Mouse (Mus musculus): ENCODE data around the gene Tdp1. TPM values are rescaled to one million over a fixed set of nuclear protein-coding genes. Genes with fewer than 3 reads are reported as not detected.

Gene Tdp1
- polyA plus RNA-seq, 1 experiment from 2014 or later: 30.5 TPM

DNA sequence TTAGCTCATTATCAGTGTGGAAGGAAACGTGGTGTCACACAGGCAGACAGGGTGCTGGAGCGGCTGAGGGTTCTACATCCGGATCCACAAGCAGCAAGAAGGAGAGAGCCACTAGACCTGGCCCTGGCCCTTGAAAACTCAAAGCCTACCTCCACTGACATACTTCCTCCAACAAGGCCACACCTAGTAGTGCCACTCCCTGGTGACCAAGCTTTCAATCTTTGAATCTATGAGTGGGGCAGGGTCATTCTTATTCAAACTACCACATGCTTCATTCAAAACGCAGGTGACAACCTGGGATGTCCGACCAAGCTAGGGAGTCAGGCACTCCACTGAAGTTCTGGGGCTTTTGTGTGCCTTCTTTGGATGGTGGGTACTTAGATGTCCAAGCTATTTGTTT is 115.4 kb downstream of the Tdp1 start:
- Histone ChIP-seq H3K36me3 (ENCODE audit: control insufficient read depth, insufficient read depth) (no peaks in the 10 kb centered on the region), H3K27ac (ENCODE audit: low read length) (no peak overlapping the region), H3K27me3 (ENCODE audit: control insufficient read depth, insufficient read depth, low read length) (no peaks in the 10 kb centered on the region), H3K4me2 (ENCODE audit: low read depth, low read length) (no peak overlapping the region), H3K9ac (ENCODE audit: low read length) (no peak overlapping the region), H3K4me1 (ENCODE audit: control insufficient read depth, insufficient read depth, low read length) (no peaks in the 10 kb centered on the region), H3K4me3 (ENCODE audit: low read length) (no peak overlapping the region), H3K9me3 (replicated peaks; ENCODE audit: control insufficient read depth, low read length) (no peaks in the 10 kb centered on the region)
- no peak for ATAC-seq (replicated peaks; ENCODE audit: extremely low read depth, insufficient read depth, low FRiP score)
- 74% methylated on average over 5 of the region's 5 CpGs for WGBS

DNA sequence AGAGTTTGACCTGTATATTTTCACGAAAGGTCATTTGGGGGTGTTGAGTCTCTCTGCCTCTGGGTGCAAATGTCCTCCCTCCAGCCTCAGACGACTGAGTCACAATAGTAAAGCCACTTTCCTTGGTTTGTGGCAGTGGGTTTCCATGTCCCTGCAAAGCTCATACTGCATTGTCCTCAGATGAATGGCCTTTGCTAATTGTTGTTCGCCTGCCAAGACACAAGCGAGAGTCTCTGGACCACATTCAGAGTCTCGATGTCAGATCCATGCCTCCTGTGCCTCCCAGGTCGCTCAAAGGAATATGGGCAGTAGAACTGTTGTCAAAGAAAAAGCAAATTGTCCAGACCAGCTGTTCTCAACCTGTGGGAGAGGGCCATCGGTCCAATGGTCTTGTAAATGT is 116.1 kb downstream of the Tdp1 start:
- H3K27ac ChIP-seq (ENCODE audit: low read length): no peak overlapping the region
- no peak overlapping the region for H3K4me3 ChIP-seq (ENCODE audit: low read length)
- H3K9ac ChIP-seq (ENCODE audit: low read length): no peak overlapping the region
- 80% methylated on average over 7 of the region's 7 CpGs for WGBS
- H3K9me3 ChIP-seq (replicated peaks; ENCODE audit: control insufficient read depth, low read length): no peaks in the 10 kb centered on the region
- H3K4me2 ChIP-seq (ENCODE audit: low read depth, low read length): no peak overlapping the region
- no peaks in the 10 kb centered on the region for H3K4me1 ChIP-seq (ENCODE audit: control insufficient read depth, insufficient read depth, low read length)
- no peak for ATAC-seq (replicated peaks; ENCODE audit: extremely low read depth, insufficient read depth, low FRiP score)
- H3K36me3 ChIP-seq (ENCODE audit: control insufficient read depth, insufficient read depth): no peaks in the 10 kb centered on the region
- H3K27me3 ChIP-seq (ENCODE audit: control insufficient read depth, insufficient read depth, low read length): no peaks in the 10 kb centered on the region

DNA sequence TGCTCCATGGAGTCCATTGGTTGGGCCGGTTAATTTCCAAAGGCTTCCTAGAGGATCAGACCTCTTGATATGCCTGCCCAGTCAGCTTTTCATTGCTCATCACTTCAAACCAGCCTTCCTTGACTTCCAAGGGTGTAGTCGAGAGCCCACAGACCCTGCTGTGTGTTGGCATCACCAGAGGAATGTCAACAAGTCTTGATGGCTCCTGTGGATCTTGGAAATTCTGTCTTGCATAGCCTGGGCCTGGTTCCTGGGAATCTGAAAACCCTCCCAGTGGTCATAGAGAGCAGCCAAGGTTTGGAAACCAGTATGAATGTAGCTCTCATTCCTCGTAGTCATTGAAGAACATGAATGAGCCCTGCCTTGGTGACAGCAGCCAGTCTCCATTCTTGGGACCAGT is 116.9 kb downstream of the Tdp1 start:
- H3K4me1 ChIP-seq (ENCODE audit: control insufficient read depth, insufficient read depth, low read length): no peaks in the 10 kb centered on the region
- H3K9ac ChIP-seq (ENCODE audit: low read length): no peak overlapping the region
- H3K36me3 ChIP-seq (ENCODE audit: control insufficient read depth, insufficient read depth): no peaks in the 10 kb centered on the region
- H3K4me2 ChIP-seq (ENCODE audit: low read depth, low read length): no peak overlapping the region
- no peak overlapping the region for H3K4me3 ChIP-seq (ENCODE audit: low read length)
- H3K9me3 ChIP-seq (replicated peaks; ENCODE audit: control insufficient read depth, low read length): no peaks in the 10 kb centered on the region
- no peak overlapping the region for H3K27ac ChIP-seq (ENCODE audit: low read length)
- no peak for ATAC-seq (replicated peaks; ENCODE audit: extremely low read depth, insufficient read depth, low FRiP score)
- no peaks in the 10 kb centered on the region for H3K27me3 ChIP-seq (ENCODE audit: control insufficient read depth, insufficient read depth, low read length)
- 84% methylated on average over 3 of the region's 3 CpGs for whole genome bisulfite sequencing

DNA sequence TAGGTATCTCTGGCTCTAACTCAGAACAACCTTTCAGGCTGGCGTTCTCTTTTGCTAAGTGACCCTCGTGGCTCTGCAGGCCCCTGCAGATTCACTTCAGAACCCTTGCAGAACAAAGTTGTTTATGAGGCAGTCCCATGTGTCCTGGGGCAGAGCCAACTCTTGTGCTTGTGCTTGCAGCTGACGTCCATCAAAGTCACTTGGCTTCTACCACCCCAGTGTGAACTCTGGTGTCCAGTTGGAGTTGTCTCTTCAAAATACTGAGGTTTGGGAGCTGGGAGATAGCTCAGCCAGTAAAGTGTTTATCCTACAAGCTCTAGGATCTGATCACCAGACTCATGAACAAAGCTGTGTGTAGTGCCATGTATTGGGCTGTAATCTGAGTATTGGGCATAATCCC is 117.6 kb downstream of the Tdp1 start:
- Histone ChIP-seq H3K4me1 (ENCODE audit: control insufficient read depth, insufficient read depth, low read length) (no peaks in the 10 kb centered on the region), H3K36me3 (ENCODE audit: control insufficient read depth, insufficient read depth) (no peaks in the 10 kb centered on the region), H3K27ac (ENCODE audit: low read length) (no peak overlapping the region), H3K4me2 (ENCODE audit: low read depth, low read length) (no peak overlapping the region), H3K4me3 (ENCODE audit: low read length) (no peak overlapping the region), H3K9me3 (replicated peaks; ENCODE audit: control insufficient read depth, low read length) (no peaks in the 10 kb centered on the region), H3K9ac (ENCODE audit: low read length) (no peak overlapping the region), H3K27me3 (ENCODE audit: control insufficient read depth, insufficient read depth, low read length) (no peaks in the 10 kb centered on the region)
- no peak for ATAC-seq (replicated peaks; ENCODE audit: extremely low read depth, insufficient read depth, low FRiP score)
- WGBS: 58% methylated on average over 3 of the region's 3 CpGs

- 50% methylated on average over 8 of the region's 8 CpGs for WGBS
- H3K27ac ChIP-seq (ENCODE audit: low read length): no peak overlapping the region
- no peak for ATAC-seq (replicated peaks; ENCODE audit: extremely low read depth, insufficient read depth, low FRiP score)
Observed at GRCm38 (mm10) chr12:100002914-100003587, 118.7 kb downstream of the Tdp1 start.

More at GRCm38 (mm10) chr12:100002914-100003587, 118.7 kb downstream of the Tdp1 start:
- Histone ChIP-seq H3K9ac (ENCODE audit: low read length) (no peak overlapping the region), H3K4me2 (ENCODE audit: low read depth, low read length) (no peak overlapping the region), H3K27me3 (ENCODE audit: control insufficient read depth, insufficient read depth, low read length) (no peaks in the 10 kb centered on the region), H3K4me3 (ENCODE audit: low read length) (no peak overlapping the region), H3K4me1 (ENCODE audit: control insufficient read depth, insufficient read depth, low read length) (no peaks in the 10 kb centered on the region), H3K9me3 (replicated peaks; ENCODE audit: control insufficient read depth, low read length) (no peaks in the 10 kb centered on the region), H3K36me3 (ENCODE audit: control insufficient read depth, insufficient read depth) (no peaks in the 10 kb centered on the region)

Small RNA genes lying within 50 kb of the gene (microRNA-seq; reads per million reads assigned to microRNA genes)
- not detected for gene Gm23291

Other genes starting within 250 kb of the Tdp1 start
- 8.8 and 9.7 TPM in 2 replicates for gene Efcab11, start 78 bp upstream of the Tdp1 start, polyA plus RNA-seq (2015; fragmentation: Nextera tagmentation; extraction: Ambion mirVana)
- gene Kcnk13, start 80.0 kb downstream of the Tdp1 start, polyA plus RNA-seq (2015; fragmentation: Nextera tagmentation; extraction: Ambion mirVana): 0.22 and 0.36 TPM in 2 replicates
- gene Psmc1, start 225.6 kb downstream of the Tdp1 start, polyA plus RNA-seq (2015; fragmentation: Nextera tagmentation; extraction: Ambion mirVana): 197 and 220 TPM in 2 replicates